Mouse (Mus musculus): ENCODE data around the gene Ulk2.

The Ulk2 gene

DNA sequence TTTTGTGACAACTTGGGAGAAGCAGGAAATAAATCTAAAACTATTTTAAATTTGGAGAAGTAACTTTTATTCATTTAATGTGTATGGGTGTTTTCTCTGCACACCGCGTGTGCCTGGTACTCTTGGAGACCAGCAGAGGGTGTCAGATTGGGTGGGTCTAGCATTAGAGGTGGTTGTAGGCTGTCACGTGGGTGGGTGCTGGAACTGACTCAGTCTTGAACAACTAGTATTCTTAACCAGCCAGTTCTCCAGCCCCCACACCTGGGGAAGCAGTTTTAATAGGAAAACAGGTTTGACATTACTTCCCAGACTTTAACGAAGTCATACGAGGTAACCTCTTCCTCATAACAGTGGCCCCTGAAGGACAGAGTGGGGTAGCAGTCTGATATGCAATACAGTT lies 94.4 kb downstream of the Ulk2 start:
- peak; percentile 30 for DNase-seq (ENCODE audit: low spot score)

DNA sequence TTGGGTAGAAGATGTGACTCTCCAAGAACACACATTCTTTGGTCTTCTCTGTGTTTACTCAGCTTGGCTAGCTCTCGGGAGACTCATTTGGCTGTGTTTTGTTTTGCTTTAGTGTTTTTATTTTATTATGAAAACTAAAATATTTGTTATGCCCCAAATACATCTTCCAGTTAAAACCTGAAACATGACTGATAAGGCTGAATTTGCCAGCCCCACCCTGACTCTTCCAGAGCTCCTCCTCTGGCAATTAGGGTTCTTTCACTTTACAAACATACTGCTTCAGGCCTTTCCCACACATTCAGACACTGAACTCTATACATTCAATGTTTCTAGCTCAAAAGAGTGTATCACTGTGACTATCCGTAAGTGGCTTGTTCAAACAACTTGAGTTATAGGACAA lies 97.7 kb downstream of the Ulk2 start:
- peak; percentile 46 for DNase-seq (ENCODE audit: low spot score)

DNA sequence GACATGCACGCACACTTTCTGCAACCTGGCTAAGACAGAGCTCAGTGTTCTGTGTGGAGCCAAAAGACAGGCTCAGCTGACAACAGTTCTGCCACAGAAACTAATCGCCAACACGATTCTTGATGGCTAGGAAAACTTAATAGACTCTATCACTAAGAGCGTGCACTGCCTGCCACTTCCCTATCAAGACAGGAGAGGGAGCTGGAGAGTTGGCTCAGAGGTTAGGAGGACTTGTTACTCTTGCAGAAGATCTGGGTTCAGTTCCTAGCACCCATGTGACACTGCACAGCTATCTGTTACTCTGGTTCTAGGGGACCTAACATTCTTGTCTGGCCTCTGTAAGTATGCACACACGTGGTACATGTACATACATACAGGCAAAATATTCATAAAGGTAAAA lies 103.3 kb downstream of the Ulk2 start:
- peak; percentile 29 for DNase-seq (ENCODE audit: low spot score)

DNA sequence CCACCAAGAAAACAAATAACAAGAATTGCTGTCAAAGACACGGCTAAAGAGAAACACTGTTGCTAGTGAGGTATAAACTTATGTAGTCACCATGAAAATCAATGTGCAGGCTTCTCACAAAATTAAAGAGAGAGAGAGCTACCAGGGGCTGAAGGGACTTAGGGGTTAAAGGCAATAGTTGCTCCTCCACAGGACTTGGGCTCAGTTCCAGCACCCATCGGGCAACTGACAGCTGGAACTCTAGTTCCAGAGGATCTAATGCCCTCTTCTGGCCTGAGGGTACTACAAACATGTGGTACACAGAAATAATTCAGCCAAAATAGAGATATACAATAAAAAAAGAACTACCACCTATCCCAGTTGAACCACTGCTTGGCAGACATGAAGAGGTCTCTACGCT lies 107.7 kb downstream of the Ulk2 start:
- no peak for DNase-seq (ENCODE audit: low spot score)

DNA sequence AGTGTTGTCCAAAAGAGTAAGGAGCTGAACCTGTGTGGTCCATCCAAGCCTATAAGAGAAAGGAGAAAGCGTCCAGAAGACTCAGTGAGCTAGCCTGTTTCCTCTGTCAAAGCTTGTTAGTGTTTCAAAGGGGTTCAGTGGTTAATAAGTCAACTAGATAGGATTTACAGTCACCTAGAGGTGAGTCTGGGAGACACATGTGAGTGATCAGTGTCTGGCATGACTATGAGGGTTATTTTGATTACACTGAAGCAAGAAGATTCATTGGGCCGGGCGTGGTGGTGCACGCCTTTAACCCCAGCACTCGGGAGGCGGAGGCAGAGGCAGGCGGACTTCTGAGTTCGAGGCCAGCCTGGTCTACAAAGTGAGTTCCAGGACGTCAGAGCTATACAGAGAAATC lies 109.1 kb downstream of the Ulk2 start:
- no peak for DNase-seq (ENCODE audit: low spot score)

DNA sequence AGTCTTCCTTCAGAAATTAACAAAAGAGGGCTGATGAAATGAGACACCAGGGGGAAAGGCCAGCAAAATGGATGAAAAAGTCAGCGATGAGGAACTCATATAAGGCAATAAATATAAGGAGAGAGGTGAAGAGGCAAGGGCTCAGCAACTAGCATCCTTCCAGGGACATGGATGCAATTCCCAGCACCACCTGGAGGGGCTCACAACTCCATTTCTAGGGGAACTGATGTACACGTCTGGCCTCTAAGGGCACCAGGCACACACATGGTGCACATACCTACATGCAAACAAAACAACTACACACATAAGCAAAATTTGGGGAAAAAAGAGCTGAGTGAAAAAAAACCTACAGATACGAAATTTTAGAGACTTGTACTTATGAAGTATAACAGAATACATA lies 110.4 kb downstream of the Ulk2 start:
- DNase-seq (ENCODE audit: low spot score) = no peak

DNA sequence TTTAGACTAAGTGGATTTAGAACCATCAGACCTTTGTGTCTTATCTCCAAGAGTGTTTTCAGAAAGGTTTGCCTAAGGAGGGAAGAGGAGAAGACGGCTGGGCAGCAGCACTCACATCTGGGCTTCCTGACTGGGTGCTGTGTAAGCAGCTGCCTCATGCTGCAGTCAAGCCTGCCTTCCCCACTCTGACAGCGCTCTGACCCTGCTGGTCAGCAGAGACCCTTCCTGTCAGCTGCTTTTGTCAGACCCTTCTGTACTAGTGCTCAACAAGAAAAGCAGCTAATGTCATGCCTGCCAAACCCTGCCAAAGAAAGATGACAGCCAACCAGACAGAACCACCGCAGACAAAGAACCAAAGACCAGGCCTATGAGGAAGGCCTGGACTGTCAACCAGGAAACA lies 111.1 kb downstream of the Ulk2 start:
- no peak for DNase-seq (ENCODE audit: low spot score)

DNA sequence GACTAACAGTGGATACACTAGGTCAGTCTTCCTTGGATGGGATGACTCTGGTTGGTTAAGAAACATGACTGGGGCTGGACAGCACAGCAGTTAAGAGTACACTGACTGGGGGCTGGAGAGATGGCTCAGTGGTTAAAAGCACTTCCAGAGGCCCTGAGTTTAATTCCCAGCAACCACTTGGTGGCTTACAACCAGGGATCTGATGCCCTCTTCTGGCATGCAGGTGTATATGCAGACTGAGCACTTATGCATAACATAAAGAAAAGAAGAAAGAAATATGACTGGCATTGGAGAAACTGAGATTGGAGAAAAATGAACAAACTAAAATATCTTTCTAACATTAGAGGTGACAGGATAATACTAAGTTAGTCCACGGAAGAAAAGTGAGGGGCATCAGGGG lies 114.4 kb downstream of the Ulk2 start:
- DNase-seq (ENCODE audit: low spot score) = no peak

DNA sequence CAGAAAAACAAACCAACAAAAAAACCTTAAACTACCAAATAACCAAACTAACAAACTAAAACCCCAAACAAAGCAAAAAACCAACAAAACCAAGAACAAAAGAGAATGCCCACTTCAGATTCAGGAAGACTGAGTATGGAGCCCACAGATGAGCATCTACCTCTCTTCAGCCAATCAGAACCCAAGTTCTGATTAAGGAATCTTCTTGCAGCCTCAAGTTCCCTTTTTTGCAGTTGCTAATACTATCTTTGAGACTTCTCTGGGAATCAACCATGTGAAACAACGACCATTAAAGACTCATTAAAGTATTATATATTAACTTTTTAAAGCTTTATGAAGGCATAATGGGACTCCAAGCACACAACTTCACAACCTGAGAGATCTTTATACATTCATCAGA lies 117.6 kb downstream of the Ulk2 start:
- DNase-seq (ENCODE audit: low spot score) = no peak

DNA sequence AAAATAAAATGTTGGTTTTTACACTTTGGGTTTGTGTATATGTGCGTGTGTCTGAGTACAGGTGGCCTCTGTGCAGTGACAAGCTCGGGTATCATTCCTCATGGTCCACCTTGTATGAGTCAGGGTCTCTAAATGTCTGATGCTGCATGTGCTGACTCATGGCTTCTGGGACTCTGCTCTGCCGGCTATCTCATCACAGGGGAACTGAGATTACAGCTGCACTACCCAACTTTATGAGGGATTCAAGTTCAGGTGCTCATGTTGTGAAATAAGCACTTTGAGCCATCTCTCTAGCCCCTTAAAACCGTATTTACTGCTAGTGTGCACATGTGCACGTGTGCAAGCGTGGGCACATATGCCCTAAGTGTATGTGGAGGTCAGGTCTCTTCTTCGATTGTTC lies 122.2 kb downstream of the Ulk2 start:
- DNase-seq (ENCODE audit: low spot score) = no peak

DNA sequence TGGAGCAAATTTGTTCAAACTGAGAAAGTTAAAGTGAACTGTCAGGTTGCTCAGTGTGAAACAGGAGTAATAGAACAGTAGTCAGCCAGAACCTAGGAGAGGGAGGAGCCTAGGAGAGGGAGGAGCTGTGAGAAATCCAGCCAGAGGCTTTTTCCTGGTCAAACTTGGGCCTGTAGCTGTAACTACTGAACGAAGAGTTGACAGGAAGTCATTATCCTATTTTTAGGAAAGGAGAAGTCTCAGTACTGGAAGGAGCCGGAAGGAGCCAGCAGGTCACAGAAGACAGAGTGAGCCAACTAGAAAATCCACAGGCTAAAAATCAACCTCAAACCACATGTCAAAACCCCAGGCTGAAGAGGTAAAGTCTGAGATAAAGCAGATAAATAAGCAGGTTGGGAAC lies 126.8 kb downstream of the Ulk2 start:
- no peak for DNase-seq (ENCODE audit: low spot score)
